Mouse (Mus musculus) adrenal gland, adult 10 weeks (tissue): ENCODE results near the gene Tada2a. TPM values are rescaled to one million over a fixed set of nuclear protein-coding genes. Genes with fewer than 3 reads are reported as not detected.

Experiments
- polyA plus RNA-seq: library from polyadenylated mRNA; stranded (reverse); fragments of 350-450 nt; fragmentation: Illumina TruSeq; extraction: RNeasy Lipid Tissue Mini Kit (QIAGEN cat#74804); gene quantifications from one replicate; pipeline ENCODE4 v1.2.3, GENCODE M21; 2014; ENCODE audit warnings: low read depth, low replicate concordance

Gene Tada2a
- polyA plus RNA-seq: 15.7 TPM

GRCm38 (mm10) chr11:84128943-84129798, at the start of gene Tada2a, which contains the start of gene Acaca:
Gene Tada2a (minus strand): TSS chr11:84129600.
Gene Acaca (plus strand): TSS chr11:84129672.

GRCm38 (mm10) chr11:84167046-84167526, 37.7 kb upstream of the Tada2a start, which contains the start of gene Gm11437:
Gene Gm11437 (minus strand): TSS chr11:84167476.

GRCm38 (mm10) chr11:84069034-84069370, 60.4 kb downstream of the Tada2a start, which contains the start of gene Dusp14:
Gene Dusp14 (minus strand): TSS chr11:84069261.

Other genes with a start within 250 kb of the Tada2a start
- 71.7 TPM for gene Ddx52, start 187.5 kb downstream of the Tada2a start, polyA plus RNA-seq
- 38.0 TPM for gene Synrg, start 165.2 kb downstream of the Tada2a start, polyA plus RNA-seq
- 4.3 TPM for gene Dusp14, start 60.3 kb downstream of the Tada2a start, polyA plus RNA-seq
- gene Acaca, start 72 bp upstream of the Tada2a start, polyA plus RNA-seq: 121 TPM
- not detected for gene Gm11437, start 37.9 kb upstream of the Tada2a start, polyA plus RNA-seq